Mouse (Mus musculus) C2C12 (cell line): ENCODE measurements around the gene Lpar2.

Experiments
- CEBPB ChIP-seq: IDR thresholded peaks from one replicate; pipeline ENCODE4 v1.6.1; 2011; ENCODE audit warnings: low read depth, mild to moderate bottlenecking, control low read depth, moderate library complexity
- CTCF ChIP-seq: IDR thresholded peaks from one replicate; pipeline ENCODE4 v1.5.1; 2011; ENCODE audit not compliant: control insufficient read depth, insufficient read depth, insufficient read length
- FOSL1 ChIP-seq: IDR thresholded peaks from one replicate; pipeline ENCODE4 v1.8.0; 2011; ENCODE audit warnings: mild to moderate bottlenecking, low read length; ENCODE audit not compliant: poor library complexity, insufficient read depth, severe bottlenecking
- MAX ChIP-seq: IDR thresholded peaks from one replicate; pipeline ENCODE4 v1.6.1; 2011; ENCODE audit warnings: mild to moderate bottlenecking, control low read depth
- MYOD1 ChIP-seq: IDR thresholded peaks from one replicate; pipeline ENCODE4 v1.6.1; 2011; ENCODE audit warnings: low read depth; ENCODE audit not compliant: control insufficient read depth, insufficient read length
- MYOG ChIP-seq: IDR thresholded peaks from one replicate; pipeline ENCODE4 v1.6.1; 2011; ENCODE audit not compliant: control insufficient read depth, insufficient read length; ENCODE audit errors: extremely low read depth
- USF1 ChIP-seq: IDR thresholded peaks from one replicate; pipeline ENCODE4 v1.6.1; 2011; ENCODE audit warnings: low read depth, mild to moderate bottlenecking, control low read depth, moderate library complexity

- TF ChIP-seq CTCF: no peak
- no peak for TF ChIP-seq MAX
- TF ChIP-seq MYOG: no peak
- TF ChIP-seq USF1: no peak
- no peak for TF ChIP-seq CEBPB
- no peak for TF ChIP-seq FOSL1
- no peak for TF ChIP-seq MYOD1
Observed at GRCm38 (mm10) chr8:69808094-69808863, 13.9 kb upstream of the Lpar2 start, which contains the start of gene Gmip.
